Mouse (Mus musculus) megakaryocyte, embryonic 14.5 days (primary cell): ENCODE data around the gene Rps8. TPM values are rescaled to one million over a fixed set of nuclear protein-coding genes. Genes with fewer than 3 reads are reported as not detected.
"Not testable (repeated sequence)": the region's sequence is repeated elsewhere in the genome, so short reads cannot be mapped to it uniquely, and the experiment has no call there.

Source experiments
- H3K27me3 ChIP-seq: replicated peaks from 2 replicates; pipeline ENCODE3; 2012; ENCODE audit warnings: inconsistent platforms
- H3K36me3 ChIP-seq: replicated peaks from 2 replicates; pipeline ENCODE3; 2012; ENCODE audit warnings: low read length, inconsistent platforms, mixed read lengths
- H3K4me1 ChIP-seq: 2 replicates; pipeline ENCODE4 v1.6.1; 2012; ENCODE audit warnings: inconsistent platforms
- H3K4me3 ChIP-seq: replicated peaks from 2 replicates; pipeline ENCODE3; 2012; ENCODE audit warnings: moderate library complexity, mild to moderate bottlenecking, inconsistent platforms
- H3K9me3 ChIP-seq: 2 replicates; pipeline ENCODE4 v1.6.1; 2012; ENCODE audit warnings: inconsistent platforms
- FLI1 ChIP-seq: IDR thresholded peaks from 2 replicates; pipeline ENCODE4 v1.6.1; 2012; ENCODE audit warnings: low read length, inconsistent platforms, mixed read lengths
- GATA1 ChIP-seq: IDR thresholded peaks from 3 replicates; pipeline ENCODE4 v1.6.1; 2012; ENCODE audit warnings: mixed read lengths, low read length, inconsistent platforms, borderline replicate concordance
- polyA plus RNA-seq: library from polyadenylated mRNA; stranded (reverse); fragments of >175 nt; gene quantifications from 2 replicates; pipeline ENCODE4 v1.2.3, GENCODE M21; 2012; ENCODE audit warnings: low replicate concordance; ENCODE audit not compliant: insufficient read depth

The Rps8 gene
- 358 and 2,282 TPM in 2 replicates for polyA plus RNA-seq

GRCm38 (mm10) chr4:117155792-117156355 is at the start of gene Rps8:
TSS of gene Rps8 (minus strand) at chr4:117156243.
- Histone ChIP-seq H3K36me3 (peaks cover 65% of the 10 kb centered on the region), H3K4me3 (peak within 1 kb of the TSS; percentile 95), H3K4me1 (peaks cover 42% of the 10 kb centered on the region), H3K9me3 (no peaks in the 10 kb centered on the region), H3K27me3 (no peaks in the 10 kb centered on the region)
- TF ChIP-seq FLI1, result no peak
- TF ChIP-seq GATA1, result no peak

DNA sequence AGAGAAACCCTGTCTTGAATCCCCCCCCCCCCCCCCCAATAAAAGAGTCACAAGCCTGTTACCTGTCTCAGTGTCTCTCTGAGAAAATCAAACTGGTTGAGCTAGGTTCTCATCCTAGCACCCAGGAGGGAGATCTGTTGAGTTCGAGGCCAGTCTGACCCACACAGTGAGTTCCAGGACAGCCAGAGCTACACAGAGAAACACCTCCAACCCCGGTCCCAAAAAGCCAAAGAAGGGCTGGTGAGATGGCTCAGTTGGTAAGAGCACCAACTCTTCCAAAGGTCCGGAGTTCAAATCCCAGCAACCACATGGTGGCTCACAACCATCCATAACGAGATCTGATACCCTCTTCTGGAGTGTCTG is 46.9 kb upstream of the Rps8 start:
- Histone ChIP-seq H3K4me3 (no peak overlapping the region), H3K36me3 (no peaks in the 10 kb centered on the region), H3K4me1 (peaks cover 17% of the 10 kb centered on the region), H3K9me3 (no peaks in the 10 kb centered on the region), H3K27me3 (peaks cover 2% of the 10 kb centered on the region)
- TF ChIP-seq FLI1 (no peak), GATA1 (no peak)

GRCm38 (mm10) chr4:117202046-117202991 is 46.3 kb upstream of the Rps8 start:
- Histone ChIP-seq H3K36me3 (no peaks in the 10 kb centered on the region), H3K4me1 (peaks cover 17% of the 10 kb centered on the region), H3K27me3 (peaks cover 2% of the 10 kb centered on the region), H3K9me3 (no peaks in the 10 kb centered on the region), H3K4me3 (peak overlapping the region; percentile 87)
- TF ChIP-seq FLI1 (no peak), GATA1 (no peak)

GRCm38 (mm10) chr4:117191804-117192203 is 35.8 kb upstream of the Rps8 start:
- H3K4me3 ChIP-seq, result no peak overlapping the region
- peaks cover 30% of the 10 kb centered on the region for H3K4me1 ChIP-seq
- H3K36me3 ChIP-seq, result no peaks in the 10 kb centered on the region
- TF ChIP-seq GATA1 (no peak), FLI1 (no peak)
- no peaks in the 10 kb centered on the region for H3K27me3 ChIP-seq
- H3K9me3 ChIP-seq, result 0 out of 2 replicates have a peak, but pooled peaks cover 3% of the 10 kb centered on the region

GRCm38 (mm10) chr4:117190660-117191059 is 34.6 kb upstream of the Rps8 start:
- Histone ChIP-seq H3K36me3 (no peaks in the 10 kb centered on the region), H3K9me3 (0 out of 2 replicates have a peak, but pooled peaks cover 3% of the 10 kb centered on the region), H3K4me3 (no peak overlapping the region), H3K4me1 (peaks cover 30% of the 10 kb centered on the region), H3K27me3 (no peaks in the 10 kb centered on the region)
- no peak for TF ChIP-seq FLI1
- TF ChIP-seq GATA1, result no peak

DNA sequence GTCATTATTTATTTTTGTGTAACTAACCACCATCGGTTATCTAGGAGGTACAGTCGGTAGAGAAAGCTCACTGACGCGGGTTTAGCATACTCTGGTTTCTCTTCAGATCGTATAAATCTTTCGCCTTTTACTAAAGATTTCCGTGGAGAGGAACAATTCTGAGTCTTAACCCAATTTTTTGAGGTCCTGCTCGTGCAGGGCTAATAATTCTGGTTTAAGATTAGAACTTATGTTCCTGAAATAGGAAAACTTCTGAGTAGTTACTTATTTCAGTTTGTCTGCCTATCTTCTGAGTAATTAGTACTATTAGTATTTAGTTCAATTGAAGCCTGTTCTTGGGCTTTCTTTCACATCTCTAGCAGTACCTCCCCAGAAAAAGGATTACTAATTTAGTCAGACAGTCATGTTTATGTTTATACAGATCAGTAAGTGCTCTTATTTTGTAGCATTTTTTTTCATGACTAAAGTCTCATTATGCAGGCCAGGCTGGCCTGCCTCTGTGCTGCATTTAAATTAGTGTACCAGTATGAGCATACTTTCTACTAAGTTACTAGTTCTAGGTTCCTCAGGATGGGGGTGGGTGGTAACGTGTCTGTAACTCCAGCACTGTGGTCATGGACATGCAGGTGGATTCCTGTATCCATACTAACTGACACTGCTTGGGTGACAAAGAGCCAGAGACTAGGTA is 34.0 kb upstream of the Rps8 start:
- Histone ChIP-seq H3K4me3 (peak overlapping the region; percentile 92), H3K9me3 (0 out of 2 replicates have a peak, but pooled peaks cover 3% of the 10 kb centered on the region), H3K27me3 (no peaks in the 10 kb centered on the region), H3K4me1 (peaks cover 30% of the 10 kb centered on the region), H3K36me3 (no peaks in the 10 kb centered on the region)
- TF ChIP-seq FLI1 (no peak), GATA1 (no peak)

DNA sequence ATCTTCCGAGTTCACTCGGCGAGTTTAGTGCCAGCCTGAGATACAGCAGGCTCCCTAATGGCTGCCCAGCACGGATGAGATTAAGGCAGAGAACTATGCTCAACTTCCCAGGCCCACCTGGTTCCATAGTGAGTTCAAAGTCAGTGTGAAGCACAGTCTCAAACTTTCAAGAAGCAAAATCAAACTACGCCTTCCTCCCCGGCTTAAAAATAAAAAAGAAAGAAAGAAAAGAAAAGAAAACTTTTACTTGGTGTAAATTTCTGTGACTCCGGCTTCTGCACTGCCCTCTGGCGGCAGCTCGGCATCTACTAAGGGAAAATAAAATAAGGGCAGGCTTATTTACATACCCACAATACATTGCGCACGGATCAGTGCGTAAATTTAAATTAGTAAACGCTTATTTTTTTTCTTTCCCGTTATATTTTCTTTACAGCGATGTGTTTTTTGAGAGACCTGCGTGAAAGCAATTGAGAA is 33.4 kb upstream of the Rps8 start:
- Histone ChIP-seq H3K27me3 (no peaks in the 10 kb centered on the region), H3K36me3 (no peaks in the 10 kb centered on the region), H3K4me1 (peaks cover 30% of the 10 kb centered on the region), H3K9me3 (0 out of 2 replicates have a peak, but pooled peaks cover 3% of the 10 kb centered on the region), H3K4me3 (peak overlapping the region; percentile 92)
- TF ChIP-seq GATA1, result no peak
- no peak for TF ChIP-seq FLI1

DNA sequence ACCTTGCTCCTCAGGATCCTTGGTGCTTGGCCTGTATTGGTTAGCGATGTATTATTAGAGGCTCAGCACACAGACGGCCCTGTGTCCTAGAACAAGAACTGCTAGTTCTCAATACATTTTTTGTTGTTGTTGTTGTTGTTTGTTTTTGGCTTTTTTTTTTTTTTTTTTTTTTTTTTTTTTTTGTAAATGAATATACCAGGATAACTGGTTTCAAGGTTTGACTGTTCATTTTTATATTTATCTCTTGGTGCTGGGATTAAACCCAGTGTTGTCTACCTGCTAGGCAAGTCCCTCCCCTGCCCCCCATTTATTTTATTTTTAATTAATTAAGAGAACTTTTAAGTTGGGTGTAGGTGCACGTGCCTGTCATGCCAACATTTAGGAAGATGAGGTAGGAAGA is 32.9 kb upstream of the Rps8 start:
- Histone ChIP-seq H3K27me3 (no peaks in the 10 kb centered on the region), H3K4me3 (peak overlapping the region; percentile 92), H3K36me3 (no peaks in the 10 kb centered on the region), H3K9me3 (0 out of 2 replicates have a peak, but pooled peaks cover 3% of the 10 kb centered on the region), H3K4me1 (peaks cover 30% of the 10 kb centered on the region)
- TF ChIP-seq FLI1 (no peak), GATA1 (no peak)

GRCm38 (mm10) chr4:117182759-117183096 is 26.7 kb upstream of the Rps8 start:
- not testable (repeated sequence) for H3K27me3 ChIP-seq, H3K9me3 ChIP-seq
- peaks cover 23% of the 10 kb centered on the region for H3K36me3 ChIP-seq
- H3K4me3 ChIP-seq, result peak overlapping the region; percentile 94
- H3K4me1 ChIP-seq, result peaks cover 31% of the 10 kb centered on the region
